Mouse (Mus musculus) MEL (cell line): ENCODE results near the gene Zfp217. TPM values are rescaled to one million over a fixed set of nuclear protein-coding genes. Genes with fewer than 3 reads are reported as not detected.

Experiments used
- DNase-seq: peaks from one replicate; pipeline ENCODE4 v3.0.0; 2011; ENCODE audit warnings: low read depth, low spot score
- H3K27ac ChIP-seq: 2 replicates; pipeline ENCODE4 v1.5.1; 2012; ENCODE audit warnings: low read depth, mild to moderate bottlenecking, control low read depth, low read length, moderate library complexity; ENCODE audit not compliant: control insufficient read depth
- H3K27me3 ChIP-seq, 2 experiments: fragments of 150-350 bp in 1 of 2; sonication (generic) in 1 of 2; 2 replicates each; pipeline ENCODE4 v1.6.1; 2012; ENCODE audit warnings: low read length in 2 of 2, mild to moderate bottlenecking in 2 of 2, improper control_type of control experiment in 1 of 2, moderate library complexity in 1 of 2; ENCODE audit not compliant: insufficient read depth in 2 of 2, control insufficient read depth in 1 of 2
- H3K36me3 ChIP-seq, 2 experiments: 2 replicates each; pipeline ENCODE4 v1.6.1; 2012 to 2014; ENCODE audit warnings: low read length in 2 of 2, improper control_type of control experiment in 1 of 2, inconsistent platforms in 1 of 2, mild to moderate bottlenecking in 1 of 2; ENCODE audit not compliant: insufficient read depth in 2 of 2, control insufficient read depth in 1 of 2
- H3K4me1 ChIP-seq, 2 experiments: fragments of 150-350 bp in 1 of 2; sonication (generic) in 1 of 2; 2 replicates each; pipeline ENCODE4 v1.6.1; 2012; ENCODE audit warnings: low read length in 2 of 2, improper control_type of control experiment in 1 of 2, mild to moderate bottlenecking in 1 of 2; ENCODE audit not compliant: insufficient read depth in 2 of 2, control insufficient read depth in 1 of 2
- H3K4me3 ChIP-seq, 2 experiments: fragments of 150-350 bp in 1 of 2; sonication (generic) in 1 of 2; 2 replicates each; pipeline ENCODE4 v1.5.1; 2012; ENCODE audit warnings: low read depth in 2 of 2, low read length in 2 of 2, mild to moderate bottlenecking in 2 of 2, moderate library complexity in 2 of 2, control low read depth in 1 of 2, improper control_type of control experiment in 1 of 2; ENCODE audit not compliant: control insufficient read depth in 1 of 2, insufficient read depth in 1 of 2
- H3K79me2 ChIP-seq: 2 replicates; pipeline ENCODE4 v1.6.1; 2012; ENCODE audit warnings: mild to moderate bottlenecking, low read length, moderate library complexity; ENCODE audit not compliant: control insufficient read depth, poor library complexity, insufficient read depth
- H3K9ac ChIP-seq: 2 replicates; pipeline ENCODE4 v1.6.1; 2012; ENCODE audit warnings: low read depth, mild to moderate bottlenecking, control low read depth, low read length, moderate library complexity; ENCODE audit not compliant: control insufficient read depth, poor library complexity, severe bottlenecking
- H3K9me3 ChIP-seq: fragments of 150-350 bp; sonication (generic); replicated peaks from 2 replicates; pipeline ENCODE4 v1.6.1; 2012; ENCODE audit warnings: mild to moderate bottlenecking, low read length, improper control_type of control experiment, moderate library complexity; ENCODE audit not compliant: insufficient read depth
- BHLHE40 ChIP-seq: IDR thresholded peaks from 2 replicates; pipeline ENCODE4 v1.6.1; 2012; ENCODE audit warnings: low read depth, mild to moderate bottlenecking, inconsistent platforms, low read length, improper control_type of control experiment, borderline replicate concordance
- CTCF ChIP-seq, 3 experiments: IDR thresholded peaks in 2 of 3; conservative IDR thresholded peaks in 1 of 3; 2 replicates each; pipeline ENCODE4 v1.5.1; 2011 to 2012; ENCODE audit warnings: low read length in 3 of 3, low read depth in 2 of 3, mild to moderate bottlenecking in 2 of 3, improper control_type of control experiment in 1 of 3, inconsistent platforms in 1 of 3, mixed read lengths in 1 of 3, moderate library complexity in 1 of 3; ENCODE audit not compliant: control insufficient read depth in 1 of 3, insufficient read depth in 1 of 3, poor library complexity in 1 of 3, severe bottlenecking in 1 of 3
- E2F4 ChIP-seq: IDR thresholded peaks from 2 replicates; pipeline ENCODE4 v1.6.1; 2011; ENCODE audit warnings: low read depth, low read length, improper control_type of control experiment, borderline replicate concordance
- ELF1 ChIP-seq: IDR thresholded peaks from 2 replicates; pipeline ENCODE4 v1.6.1; 2014; ENCODE audit warnings: low read depth, mild to moderate bottlenecking, inconsistent platforms, low read length, improper control_type of control experiment, moderate library complexity
- EP300 ChIP-seq, 2 experiments: IDR thresholded peaks; 2 replicates each; pipeline ENCODE4 v1.6.1; 2011; ENCODE audit warnings: improper control_type of control experiment in 2 of 2, low read length in 2 of 2, low read depth in 1 of 2, mild to moderate bottlenecking in 1 of 2
- ETS1 ChIP-seq: IDR thresholded peaks from 2 replicates; pipeline ENCODE4 v1.6.1; 2012; ENCODE audit warnings: low read depth, mild to moderate bottlenecking, inconsistent platforms, low read length, improper control_type of control experiment, moderate library complexity
- GABPA ChIP-seq: IDR thresholded peaks from 2 replicates; pipeline ENCODE4 v1.6.1; 2012; ENCODE audit warnings: low read depth, mild to moderate bottlenecking, inconsistent platforms, low read length, improper control_type of control experiment, moderate library complexity
- HCFC1 ChIP-seq: IDR thresholded peaks from 2 replicates; pipeline ENCODE4 v1.6.1; 2012; ENCODE audit warnings: low read depth, mild to moderate bottlenecking, inconsistent platforms, low read length, improper control_type of control experiment, moderate library complexity
- MAFK ChIP-seq: IDR thresholded peaks from 2 replicates; pipeline ENCODE4 v1.6.1; 2011; ENCODE audit warnings: low read depth, mild to moderate bottlenecking, low read length, improper control_type of control experiment, borderline replicate concordance
- MAX ChIP-seq: IDR thresholded peaks from 2 replicates; pipeline ENCODE4 v1.6.1; 2011; ENCODE audit warnings: low read length, improper control_type of control experiment
- MEF2A ChIP-seq: IDR thresholded peaks from 2 replicates; pipeline ENCODE4 v1.6.1; 2014; ENCODE audit warnings: low read depth, mild to moderate bottlenecking, inconsistent platforms, low read length, improper control_type of control experiment; ENCODE audit not compliant: poor library complexity, insufficient replicate concordance, severe bottlenecking; ENCODE audit errors: extremely low read depth
- MXI1 ChIP-seq: IDR thresholded peaks from 2 replicates; pipeline ENCODE4 v1.6.1; 2011; ENCODE audit warnings: mild to moderate bottlenecking, low read depth, low read length, improper control_type of control experiment
- MYB ChIP-seq: IDR thresholded peaks from 2 replicates; pipeline ENCODE4 v1.6.1; 2011; ENCODE audit warnings: mild to moderate bottlenecking, low read depth, low read length, improper control_type of control experiment
- MYC ChIP-seq: IDR thresholded peaks from 2 replicates; pipeline ENCODE4 v1.6.1; 2011; ENCODE audit warnings: low read depth, mild to moderate bottlenecking, low read length, improper control_type of control experiment, moderate library complexity
- NRF1 ChIP-seq: IDR thresholded peaks from 2 replicates; pipeline ENCODE4 v1.6.1; 2014; ENCODE audit warnings: low read depth, mild to moderate bottlenecking, inconsistent platforms, low read length, improper control_type of control experiment, moderate library complexity; ENCODE audit not compliant: poor library complexity, insufficient read depth, severe bottlenecking
- POLR2AphosphoS5 ChIP-seq: IDR thresholded peaks from 2 replicates; pipeline ENCODE4 v1.6.1; 2012; ENCODE audit warnings: low read depth, borderline replicate concordance, mild to moderate bottlenecking, inconsistent platforms, low read length, moderate library complexity, mixed read lengths
- RAD21 ChIP-seq: IDR thresholded peaks from 2 replicates; pipeline ENCODE4 v1.6.1; 2011; ENCODE audit warnings: mild to moderate bottlenecking, low read depth, low read length, improper control_type of control experiment
- SMC3 ChIP-seq: IDR thresholded peaks from 2 replicates; pipeline ENCODE4 v1.6.1; 2011; ENCODE audit warnings: low read depth, low read length, improper control_type of control experiment
- TAL1 ChIP-seq: IDR thresholded peaks from 2 replicates; pipeline ENCODE4 v1.6.1; 2012; ENCODE audit warnings: mild to moderate bottlenecking, inconsistent platforms, low read length, moderate library complexity, mixed read lengths
- TBP ChIP-seq: IDR thresholded peaks from 2 replicates; pipeline ENCODE4 v1.8.0; 2011; ENCODE audit warnings: low read depth, low read length, improper control_type of control experiment
- TCF12 ChIP-seq: IDR thresholded peaks from 2 replicates; pipeline ENCODE4 v1.6.1; 2014; ENCODE audit warnings: low read depth, mild to moderate bottlenecking, inconsistent platforms, low read length, improper control_type of control experiment, moderate library complexity
- UBTF ChIP-seq: IDR thresholded peaks from 2 replicates; pipeline ENCODE4 v1.6.1; 2012; ENCODE audit warnings: low read depth, mild to moderate bottlenecking, inconsistent platforms, low read length, improper control_type of control experiment, moderate library complexity, borderline replicate concordance; ENCODE audit not compliant: insufficient read depth
- USF1 ChIP-seq: IDR thresholded peaks from 2 replicates; pipeline ENCODE4 v1.6.1; 2014; ENCODE audit warnings: low read depth, mild to moderate bottlenecking, inconsistent platforms, low read length, improper control_type of control experiment, moderate library complexity
- USF2 ChIP-seq, 2 experiments: IDR thresholded peaks; 2 replicates each; pipeline ENCODE4 v1.6.1; 2011 to 2012; ENCODE audit warnings: improper control_type of control experiment in 2 of 2, low read length in 2 of 2, borderline replicate concordance in 1 of 2, inconsistent platforms in 1 of 2, low read depth in 1 of 2, mild to moderate bottlenecking in 1 of 2; ENCODE audit not compliant: insufficient read depth in 1 of 2
- ZNF384 ChIP-seq: IDR thresholded peaks from 2 replicates; pipeline ENCODE4 v1.6.1; 2012; ENCODE audit warnings: low read depth, mild to moderate bottlenecking, inconsistent platforms, low read length, improper control_type of control experiment
- polyA plus RNA-seq, 2 experiments: library from polyadenylated mRNA; stranded (reverse) in 1 of 2; unstranded in 1 of 2; fragments of >175 nt in 1 of 2; fragments of >200 nt in 1 of 2; gene quantifications; 2 replicates each; pipeline versions ENCODE4 v1.2.1 to v1.2.4; 2012; ENCODE audit warnings: low replicate concordance in 2 of 2, low read depth in 1 of 2; ENCODE audit not compliant: insufficient read length in 2 of 2, insufficient read depth in 1 of 2, missing spikeins in 1 of 2
- total RNA-seq: library from RNA; depleted of rRNA; stranded (reverse); fragments of 300-350 nt; gene quantifications from 2 replicates; pipeline ENCODE4 v1.2.3, GENCODE M21; 2012

Zfp217 gene
- total and polyA plus RNA-seq, 3 experiments: 21.7 to 34.9 (median 25.5) TPM

DNA sequence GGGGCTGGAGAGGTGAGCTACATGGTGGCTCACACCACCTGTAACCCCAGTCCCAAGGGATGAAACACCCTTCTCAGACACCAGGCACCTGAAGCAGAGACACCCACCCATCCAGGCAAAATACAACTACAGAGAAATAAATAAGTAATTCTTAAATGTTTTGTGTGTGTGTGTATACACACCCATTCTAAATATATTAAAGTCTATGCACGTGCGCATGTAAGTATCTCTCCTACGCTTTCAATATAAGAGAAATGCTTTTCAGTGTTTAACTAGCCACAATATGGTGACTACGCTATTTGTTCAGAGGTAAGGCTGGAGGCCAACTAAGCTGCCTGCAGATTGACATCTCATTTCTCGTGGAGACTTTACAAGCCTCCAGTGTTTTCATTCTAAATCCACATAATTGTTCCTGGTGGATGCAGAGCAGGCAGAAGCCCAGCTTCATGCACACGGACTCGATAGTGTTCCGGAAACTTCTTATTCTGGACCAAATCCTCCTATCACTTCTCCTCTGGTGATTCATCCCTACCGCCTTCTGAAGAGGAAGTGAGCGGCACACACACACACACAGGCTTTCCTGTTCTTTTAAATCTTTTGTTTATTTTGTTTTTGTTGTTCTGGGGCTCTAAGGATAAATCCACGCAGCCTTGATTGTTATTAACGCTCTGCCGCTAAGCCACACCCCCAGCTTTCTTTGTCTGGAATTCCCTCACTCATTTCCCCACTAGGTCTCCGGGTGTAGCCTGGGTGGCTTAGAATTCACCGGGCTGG lies 12.1 kb upstream of the Zfp217 start (continued):
- TF ChIP-seq NRF1: no peak
- no peak for TF ChIP-seq USF2 (IDR thresholded peaks at IDR 0.05; ENCODE audit: borderline replicate concordance in 1 of 2, insufficient read depth in 1 of 2, low read depth in 1 of 2, low read length in 2 of 2)
- no peak for TF ChIP-seq E2F4
- no peak for TF ChIP-seq RAD21
- TF ChIP-seq UBTF: no peak
- no peak for TF ChIP-seq GABPA
- no peak for TF ChIP-seq TAL1
- peak; percentile 64; the same call in 1 of the 2 replicates for TF ChIP-seq MAX
- TF ChIP-seq SMC3: no peak
- peak; percentile 76; the same call in 1 of the 2 replicates for TF ChIP-seq BHLHE40
- TF ChIP-seq CTCF (IDR thresholded peaks at IDR 0.05 in 2 of 3, conservative IDR thresholded peaks at IDR 0.05 in 1 of 3; ENCODE audit: control insufficient read depth in 1 of 3, insufficient read depth in 1 of 3, low read depth in 2 of 3, low read length in 3 of 3, poor library complexity in 1 of 3, severe bottlenecking in 1 of 3): no peak
- TF ChIP-seq MYB: no peak
- TF ChIP-seq, all 39 proteins: peak for 13

DNA sequence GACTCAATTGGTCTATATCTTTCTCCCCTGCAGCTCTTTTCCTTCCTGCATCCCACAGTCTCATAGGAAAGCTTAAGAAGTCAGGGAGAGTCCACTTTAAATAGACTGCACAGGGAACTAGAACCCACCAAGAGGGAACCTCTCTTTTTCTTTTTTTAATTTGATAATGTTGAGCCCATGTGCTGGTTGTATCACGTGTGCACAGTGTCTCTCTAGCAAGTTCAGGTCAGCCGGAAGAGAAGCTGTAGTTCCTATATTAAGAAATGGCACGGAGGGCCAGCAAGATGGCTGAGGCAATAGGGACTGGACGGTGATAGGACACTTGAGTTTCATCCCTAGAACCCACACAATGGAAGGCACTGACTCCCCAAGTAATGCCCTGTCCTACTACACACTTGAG lies 11.1 kb upstream of the Zfp217 start:
- H3K27me3 ChIP-seq: no peaks in the 10 kb centered on the region
- peaks cover 0 to 27% of the 10 kb centered on the region in 2 experiments; a peak in 2 of 4 replicates for H3K36me3 ChIP-seq
- no peaks in the 10 kb centered on the region for H3K9me3 ChIP-seq
- peak overlapping the region; percentile 97 for H3K27ac ChIP-seq
- DNase-seq: peak; percentile 74
- TF ChIP-seq ETS1: peak; percentile 30; the same call in 1 of the 2 replicates
- TF ChIP-seq MXI1: peak; percentile 69
- no peak for TF ChIP-seq MAFK
- TF ChIP-seq USF1: peak; percentile 93
- TF ChIP-seq ELF1: no peak
- no peak; the same call in 1 of the 2 replicates for TF ChIP-seq BHLHE40
- TF ChIP-seq TCF12: no peak
- peak; percentile 52; the same call in 1 of the 2 replicates for TF ChIP-seq ZNF384
- TF ChIP-seq MEF2A: no peak
- TF ChIP-seq NRF1: no peak
- peak in 1 of 2 experiments; percentile 73; a peak in 2 of 4 replicates for TF ChIP-seq USF2 (IDR thresholded peaks at IDR 0.05; ENCODE audit: borderline replicate concordance in 1 of 2, insufficient read depth in 1 of 2, low read depth in 1 of 2, low read length in 2 of 2)
- TF ChIP-seq MYC: peak; percentile 92
- no peak for TF ChIP-seq EP300 (IDR thresholded peaks at IDR 0.05; ENCODE audit: low read depth in 1 of 2, low read length in 2 of 2)
- peak; percentile 34; the same call in 1 of the 2 replicates for TF ChIP-seq TBP
- peak; percentile 87 for TF ChIP-seq MAX
- TF ChIP-seq POLR2AphosphoS5: no peak
- TF ChIP-seq HCFC1: no peak
- peaks cover 3 to 21% of the 10 kb centered on the region in 2 experiments for H3K4me1 ChIP-seq
- peaks cover 1% of the 10 kb centered on the region; the same call in 1 of the 2 replicates for H3K79me2 ChIP-seq
- H3K9ac ChIP-seq: peak overlapping the region; percentile 69
- H3K4me3 ChIP-seq: peak overlapping the region; percentile 48; a peak in 3 of 4 replicates
